Mouse (Mus musculus): ENCODE results near the gene Ctdspl. TPM values are rescaled to one million over a fixed set of nuclear protein-coding genes. Genes with fewer than 3 reads are reported as not detected.

The Ctdspl gene
- polyA plus RNA-seq, 1 experiment from 2014 or later, result 17.4 TPM

GRCm38 (mm10) chr9:118975211-118975671 is 49.0 kb downstream of the Ctdspl start:
- no peak overlapping the region for H3K4me3 ChIP-seq (replicated peaks)
- 50% methylated on average over 11 of the region's 11 CpGs for WGBS
- no peaks in the 10 kb centered on the region for H3K27me3 ChIP-seq (replicated peaks)
- H3K4me2 ChIP-seq, result no peak overlapping the region
- peak; percentile 55; the same call in 1 of the 2 replicates for ATAC-seq (ENCODE audit: insufficient read depth, low FRiP score, low read depth)
- peaks cover 34% of the 10 kb centered on the region for H3K4me1 ChIP-seq
- H3K9ac ChIP-seq, result no peak overlapping the region
- H3K36me3 ChIP-seq, result 0 out of 2 replicates have a peak, but pooled peaks cover 2% of the 10 kb centered on the region
- H3K27ac ChIP-seq, result peak overlapping the region; percentile 68; the same call in 1 of the 2 replicates
- no peaks in the 10 kb centered on the region for H3K9me3 ChIP-seq

GRCm38 (mm10) chr9:118975758-118976157 is 49.5 kb downstream of the Ctdspl start:
- Histone ChIP-seq H3K9ac (no peak overlapping the region), H3K27ac (no peak overlapping the region), H3K4me1 (peaks cover 39% of the 10 kb centered on the region), H3K27me3 (replicated peaks) (no peaks in the 10 kb centered on the region), H3K4me2 (no peak overlapping the region), H3K4me3 (replicated peaks) (no peak overlapping the region), H3K9me3 (no peaks in the 10 kb centered on the region), H3K36me3 (0 out of 2 replicates have a peak, but pooled peaks cover 2% of the 10 kb centered on the region)
- no peak for ATAC-seq (ENCODE audit: insufficient read depth, low FRiP score, low read depth)
- WGBS, result 45% methylated on average over 9 of the region's 9 CpGs

- ATAC-seq (ENCODE audit: insufficient read depth, low FRiP score, low read depth), result no peak
Measured at GRCm38 (mm10) chr9:118976561-118976960, 50.3 kb downstream of the Ctdspl start.

GRCm38 (mm10) chr9:118977425-118977824 is 51.2 kb downstream of the Ctdspl start:
- H3K4me1 ChIP-seq, result peaks cover 44% of the 10 kb centered on the region
- no peak overlapping the region for H3K4me3 ChIP-seq (replicated peaks)
- H3K27me3 ChIP-seq (replicated peaks), result no peaks in the 10 kb centered on the region
- 90% methylated on average over 7 of the region's 7 CpGs for WGBS
- H3K4me2 ChIP-seq, result no peak overlapping the region
- H3K9ac ChIP-seq, result no peak overlapping the region
- no peak overlapping the region for H3K27ac ChIP-seq
- no peak for ATAC-seq (ENCODE audit: insufficient read depth, low FRiP score, low read depth)
- 0 out of 2 replicates have a peak, but pooled peaks cover 2% of the 10 kb centered on the region for H3K36me3 ChIP-seq
- no peaks in the 10 kb centered on the region for H3K9me3 ChIP-seq

More at GRCm38 (mm10) chr9:118976561-118976960, 50.3 kb downstream of the Ctdspl start:
- Histone ChIP-seq H3K27ac (no peak overlapping the region), H3K9me3 (no peaks in the 10 kb centered on the region), H3K27me3 (replicated peaks) (no peaks in the 10 kb centered on the region), H3K9ac (no peak overlapping the region), H3K36me3 (0 out of 2 replicates have a peak, but pooled peaks cover 2% of the 10 kb centered on the region), H3K4me1 (peaks cover 41% of the 10 kb centered on the region), H3K4me2 (no peak overlapping the region), H3K4me3 (replicated peaks) (no peak overlapping the region)
- WGBS, result 76% methylated on average over 7 of the region's 7 CpGs

GRCm38 (mm10) chr9:118980411-118980823 is 54.2 kb downstream of the Ctdspl start:
- Histone ChIP-seq H3K4me3 (replicated peaks) (no peak overlapping the region), H3K27me3 (replicated peaks) (no peaks in the 10 kb centered on the region), H3K4me2 (0 out of 2 replicates have a peak overlapping the region, but pooled peaks have one; percentile 5), H3K9ac (no peak overlapping the region), H3K27ac (peak overlapping the region; percentile 52), H3K9me3 (no peaks in the 10 kb centered on the region), H3K4me1 (peaks cover 33% of the 10 kb centered on the region), H3K36me3 (0 out of 2 replicates have a peak, but pooled peaks cover 2% of the 10 kb centered on the region)
- 21% methylated on average over 4 of the region's 4 CpGs for WGBS
- ATAC-seq (ENCODE audit: insufficient read depth, low FRiP score, low read depth), result peak; percentile 61; the same call in 1 of the 2 replicates

GRCm38 (mm10) chr9:118984650-118985432 is 58.6 kb downstream of the Ctdspl start:
- H3K9ac ChIP-seq, result no peak overlapping the region
- H3K36me3 ChIP-seq, result no peaks in the 10 kb centered on the region
- no peak overlapping the region for H3K27ac ChIP-seq
- no peak overlapping the region for H3K4me2 ChIP-seq
- WGBS, result 59% methylated on average over 15 of the region's 15 CpGs
- no peak for ATAC-seq (ENCODE audit: insufficient read depth, low FRiP score, low read depth)
- no peaks in the 10 kb centered on the region for H3K27me3 ChIP-seq (replicated peaks)
- H3K4me3 ChIP-seq (replicated peaks), result no peak overlapping the region
- H3K9me3 ChIP-seq, result no peaks in the 10 kb centered on the region
- peaks cover 30% of the 10 kb centered on the region for H3K4me1 ChIP-seq

GRCm38 (mm10) chr9:118986286-118986685 is 60.0 kb downstream of the Ctdspl start:
- WGBS, result 58% methylated on average over 11 of the region's 11 CpGs
- H3K36me3 ChIP-seq, result no peaks in the 10 kb centered on the region
- H3K4me3 ChIP-seq (replicated peaks), result no peak overlapping the region
- no peak overlapping the region for H3K4me2 ChIP-seq
- no peaks in the 10 kb centered on the region for H3K9me3 ChIP-seq
- no peak overlapping the region for H3K9ac ChIP-seq
- H3K27ac ChIP-seq, result no peak overlapping the region
- H3K4me1 ChIP-seq, result peaks cover 19% of the 10 kb centered on the region
- no peaks in the 10 kb centered on the region for H3K27me3 ChIP-seq (replicated peaks)
- ATAC-seq (ENCODE audit: insufficient read depth, low FRiP score, low read depth), result no peak

GRCm38 (mm10) chr9:118988787-118989580 is 62.7 kb downstream of the Ctdspl start:
- no peak for ATAC-seq (ENCODE audit: insufficient read depth, low FRiP score, low read depth)
- no peaks in the 10 kb centered on the region for H3K36me3 ChIP-seq
- H3K27me3 ChIP-seq (replicated peaks), result no peaks in the 10 kb centered on the region
- H3K27ac ChIP-seq, result no peak overlapping the region
- no peak overlapping the region for H3K9ac ChIP-seq
- H3K4me3 ChIP-seq (replicated peaks), result no peak overlapping the region
- no peaks in the 10 kb centered on the region for H3K9me3 ChIP-seq
- peaks cover 16% of the 10 kb centered on the region for H3K4me1 ChIP-seq
- no peak overlapping the region for H3K4me2 ChIP-seq
- WGBS, result 84% methylated on average over 11 of the region's 11 CpGs

GRCm38 (mm10) chr9:118990490-118990889 is 64.2 kb downstream of the Ctdspl start:
- peaks cover 19% of the 10 kb centered on the region for H3K4me1 ChIP-seq
- no peak overlapping the region for H3K9ac ChIP-seq
- H3K27me3 ChIP-seq (replicated peaks), result no peaks in the 10 kb centered on the region
- 77% methylated on average over 7 of the region's 7 CpGs for WGBS
- H3K27ac ChIP-seq, result no peak overlapping the region
- ATAC-seq (ENCODE audit: insufficient read depth, low FRiP score, low read depth), result no peak
- H3K4me3 ChIP-seq (replicated peaks), result no peak overlapping the region
- H3K36me3 ChIP-seq, result no peaks in the 10 kb centered on the region
- no peaks in the 10 kb centered on the region for H3K9me3 ChIP-seq
- H3K4me2 ChIP-seq, result no peak overlapping the region

GRCm38 (mm10) chr9:118991750-118992585 is 65.7 kb downstream of the Ctdspl start:
- peaks cover 18% of the 10 kb centered on the region for H3K4me1 ChIP-seq
- 80% methylated on average over 21 of the region's 21 CpGs for WGBS
- H3K27ac ChIP-seq, result no peak overlapping the region

GRCm38 (mm10) chr9:118992586-118992955 is 66.3 kb downstream of the Ctdspl start:
- ATAC-seq (ENCODE audit: insufficient read depth, low FRiP score, low read depth), result no peak
- 85% methylated on average over 5 of the region's 5 CpGs for WGBS

More at GRCm38 (mm10) chr9:118991750-118992585, 65.7 kb downstream of the Ctdspl start:
- no peak overlapping the region for H3K4me3 ChIP-seq (replicated peaks)
- no peak for ATAC-seq (ENCODE audit: insufficient read depth, low FRiP score, low read depth)
- no peaks in the 10 kb centered on the region for H3K36me3 ChIP-seq
- no peak overlapping the region for H3K9ac ChIP-seq
- H3K9me3 ChIP-seq, result no peaks in the 10 kb centered on the region
- no peak overlapping the region for H3K4me2 ChIP-seq
- H3K27me3 ChIP-seq (replicated peaks), result no peaks in the 10 kb centered on the region

More at GRCm38 (mm10) chr9:118992586-118992955, 66.3 kb downstream of the Ctdspl start:
- H3K9ac ChIP-seq, result no peak overlapping the region
- peaks cover 18% of the 10 kb centered on the region for H3K4me1 ChIP-seq
- H3K4me3 ChIP-seq (replicated peaks), result no peak overlapping the region
- no peaks in the 10 kb centered on the region for H3K36me3 ChIP-seq
- H3K27ac ChIP-seq, result no peak overlapping the region
- no peaks in the 10 kb centered on the region for H3K9me3 ChIP-seq
- no peak overlapping the region for H3K4me2 ChIP-seq
- H3K27me3 ChIP-seq (replicated peaks), result no peaks in the 10 kb centered on the region

All from stomach, embryonic 15.5 days (tissue).